Mouse (Mus musculus) neural tube, embryonic 14.5 days (tissue): Measurements from ENCODE around the gene Asic2. TPM values are rescaled to one million over a fixed set of nuclear protein-coding genes. Genes with fewer than 3 reads are reported as not detected.

Experiments
- ATAC-seq: fragments of 200-750 bp; cut with Nextera tagmentation; 2 replicates; pipeline ENCODE4 v1.8.0; 2017; ENCODE audit warnings: low read depth, mild to moderate bottlenecking, moderate TSS enrichment, moderate library complexity
- H3K27ac ChIP-seq: fragments of 300-500 bp; sonication (generic); 2 replicates; pipeline ENCODE4 v1.5.1; 2014; ENCODE audit warnings: low read depth, mild to moderate bottlenecking, control low read depth, low read length, moderate library complexity, mixed read lengths
- H3K27me3 ChIP-seq: fragments of 300-500 bp; sonication (generic); 2 replicates; pipeline ENCODE4 v1.6.1; 2014; ENCODE audit warnings: low read length; ENCODE audit not compliant: control insufficient read depth, insufficient read depth
- H3K36me3 ChIP-seq: fragments of 300-500 bp; sonication (generic); 2 replicates; pipeline ENCODE4 v1.6.1; 2014; ENCODE audit warnings: low read length, mixed read lengths; ENCODE audit not compliant: control insufficient read depth, insufficient read depth
- H3K4me1 ChIP-seq: fragments of 300-500 bp; sonication (generic); 2 replicates; pipeline ENCODE4 v1.6.1; 2014; ENCODE audit warnings: low read length; ENCODE audit not compliant: control insufficient read depth, insufficient read depth
- H3K4me2 ChIP-seq: fragments of 300-500 bp; sonication (generic); 2 replicates; pipeline ENCODE4 v1.6.1; 2014; ENCODE audit warnings: mild to moderate bottlenecking, low read depth, low read length, control low read depth
- H3K4me3 ChIP-seq: fragments of 300-500 bp; sonication (generic); 2 replicates; pipeline ENCODE4 v1.5.1; 2014; ENCODE audit warnings: low read depth, low read length, control low read depth, mixed read lengths
- H3K9ac ChIP-seq: fragments of 300-500 bp; sonication (generic); replicated peaks from 2 replicates; pipeline ENCODE4 v1.6.1; 2014; ENCODE audit warnings: low read depth, mild to moderate bottlenecking, control low read depth, low read length, mixed read lengths
- H3K9me3 ChIP-seq: fragments of 300-500 bp; sonication (generic); 2 replicates; pipeline ENCODE4 v1.6.1; 2016; ENCODE audit warnings: low read length; ENCODE audit not compliant: control insufficient read depth
- WGBS: fragments of 180-500 bp; shearing (Covaris S2); extraction: QIAGEN DNeasy Blood & Tissue Kit; methylation state at CpG from one replicate; pipeline ENCODE4 v1.1.7; 2014; 5-methylcytosine and 5-hydroxymethylcytosine counted together
- polyA plus RNA-seq: library from polyadenylated mRNA; unstranded; fragments of >200 nt; fragmentation: Nextera tagmentation; extraction: Ambion mirVana; gene quantifications from 2 replicates; pipeline ENCODE4 v1.2.1, GENCODE M21; 2014

The Asic2 gene
- polyA plus RNA-seq, 1 experiment from 2014 or later: 16.2 TPM

GRCm38 (mm10) chr11:81999469-81999868 is 31.2 kb upstream of the Asic2 start:
- Histone ChIP-seq H3K36me3 (no peaks in the 10 kb centered on the region), H3K9me3 (no peaks in the 10 kb centered on the region), H3K4me3 (no peak overlapping the region), H3K9ac (no peak overlapping the region), H3K27ac (no peak overlapping the region), H3K4me1 (no peaks in the 10 kb centered on the region), H3K4me2 (no peak overlapping the region), H3K27me3 (no peaks in the 10 kb centered on the region)
- WGBS: 79% methylated on average over 4 of the region's 4 CpGs
- ATAC-seq: no peak

GRCm38 (mm10) chr11:81998646-81999045 is 30.4 kb upstream of the Asic2 start:
- Histone ChIP-seq H3K27me3 (no peaks in the 10 kb centered on the region), H3K36me3 (no peaks in the 10 kb centered on the region), H3K9me3 (no peaks in the 10 kb centered on the region), H3K4me1 (no peaks in the 10 kb centered on the region), H3K9ac (no peak overlapping the region), H3K27ac (no peak overlapping the region), H3K4me2 (no peak overlapping the region), H3K4me3 (no peak overlapping the region)
- 88% methylated on average over 3 of the region's 3 CpGs for WGBS
- no peak for ATAC-seq

- ATAC-seq: no peak
Observed at GRCm38 (mm10) chr11:81997085-81997484, 28.8 kb upstream of the Asic2 start.

GRCm38 (mm10) chr11:81996172-81996841 is 28.1 kb upstream of the Asic2 start:
- Histone ChIP-seq H3K27ac (no peak overlapping the region), H3K9me3 (no peaks in the 10 kb centered on the region), H3K4me2 (no peak overlapping the region), H3K9ac (no peak overlapping the region), H3K4me1 (no peaks in the 10 kb centered on the region), H3K36me3 (no peaks in the 10 kb centered on the region), H3K27me3 (no peaks in the 10 kb centered on the region), H3K4me3 (no peak overlapping the region)
- 65% methylated on average over 10 of the region's 10 CpGs for WGBS
- no peak for ATAC-seq

More at GRCm38 (mm10) chr11:81997085-81997484, 28.8 kb upstream of the Asic2 start:
- Histone ChIP-seq H3K9ac (no peak overlapping the region), H3K9me3 (no peaks in the 10 kb centered on the region), H3K4me2 (no peak overlapping the region), H3K27me3 (no peaks in the 10 kb centered on the region), H3K4me3 (no peak overlapping the region), H3K27ac (no peak overlapping the region), H3K36me3 (no peaks in the 10 kb centered on the region), H3K4me1 (no peaks in the 10 kb centered on the region)
- 85% methylated on average over 5 of the region's 5 CpGs for WGBS

- no peak overlapping the region for H3K4me2 ChIP-seq
- H3K27ac ChIP-seq: no peak overlapping the region
- H3K4me1 ChIP-seq: 0 out of 2 replicates have a peak, but pooled peaks cover 4% of the 10 kb centered on the region
- ATAC-seq: no peak
- H3K4me3 ChIP-seq: no peak overlapping the region
- H3K36me3 ChIP-seq: no peaks in the 10 kb centered on the region
- H3K27me3 ChIP-seq: no peaks in the 10 kb centered on the region
- no peaks in the 10 kb centered on the region for H3K9me3 ChIP-seq
- H3K9ac ChIP-seq: no peak overlapping the region
- 50% methylated on average over 5 of the region's 5 CpGs for WGBS
Observed at GRCm38 (mm10) chr11:81983146-81983545, 14.9 kb upstream of the Asic2 start.

- WGBS: 19% methylated on average over 11 of the region's 11 CpGs
- Histone ChIP-seq H3K27ac (no peak overlapping the region), H3K9ac (no peak overlapping the region)
Observed at GRCm38 (mm10) chr11:81982191-81982590, 13.9 kb upstream of the Asic2 start.

GRCm38 (mm10) chr11:81974577-81974976 is 6.3 kb upstream of the Asic2 start:
- Histone ChIP-seq H3K27ac (no peak overlapping the region), H3K27me3 (no peaks in the 10 kb centered on the region), H3K9ac (no peak overlapping the region), H3K4me2 (no peak overlapping the region; the same call in 1 of the 2 replicates), H3K9me3 (no peaks in the 10 kb centered on the region), H3K36me3 (no peaks in the 10 kb centered on the region), H3K4me1 (no peaks in the 10 kb centered on the region), H3K4me3 (no peak overlapping the region)
- WGBS: 30% methylated on average over 5 of the region's 5 CpGs
- ATAC-seq: peak; percentile 66

More at GRCm38 (mm10) chr11:81982191-81982590, 13.9 kb upstream of the Asic2 start:
- ATAC-seq: no peak
- Histone ChIP-seq H3K4me3 (no peak overlapping the region), H3K27me3 (no peaks in the 10 kb centered on the region), H3K9me3 (no peaks in the 10 kb centered on the region), H3K4me1 (0 out of 2 replicates have a peak, but pooled peaks cover 4% of the 10 kb centered on the region), H3K36me3 (no peaks in the 10 kb centered on the region), H3K4me2 (no peak overlapping the region)

GRCm38 (mm10) chr11:81973699-81974098 is 5.4 kb upstream of the Asic2 start:
- 52% methylated on average over 5 of the region's 5 CpGs for WGBS

GRCm38 (mm10) chr11:81972044-81972443 is 3.8 kb upstream of the Asic2 start:
- no peak overlapping the region for H3K4me3 ChIP-seq
- no peak for ATAC-seq
- 63% methylated on average over 3 of the region's 3 CpGs for WGBS

More at GRCm38 (mm10) chr11:81973699-81974098, 5.4 kb upstream of the Asic2 start:
- no peak overlapping the region for H3K27ac ChIP-seq
- no peak overlapping the region for H3K4me2 ChIP-seq
- 0 out of 2 replicates have a peak, but pooled peaks cover 3% of the 10 kb centered on the region for H3K4me1 ChIP-seq
- H3K4me3 ChIP-seq: no peak overlapping the region
- H3K9me3 ChIP-seq: no peaks in the 10 kb centered on the region
- no peak overlapping the region for H3K9ac ChIP-seq
- ATAC-seq: no peak
- no peaks in the 10 kb centered on the region for H3K27me3 ChIP-seq
- H3K36me3 ChIP-seq: no peaks in the 10 kb centered on the region

More at GRCm38 (mm10) chr11:81972044-81972443, 3.8 kb upstream of the Asic2 start:
- no peak overlapping the region for H3K4me2 ChIP-seq
- no peak overlapping the region for H3K9ac ChIP-seq
- no peak overlapping the region for H3K27ac ChIP-seq
- no peaks in the 10 kb centered on the region for H3K36me3 ChIP-seq
- H3K4me1 ChIP-seq: 0 out of 2 replicates have a peak, but pooled peaks cover 11% of the 10 kb centered on the region
- 0 out of 2 replicates have a peak, but pooled peaks cover 2% of the 10 kb centered on the region for H3K27me3 ChIP-seq
- H3K9me3 ChIP-seq: no peaks in the 10 kb centered on the region
